Mouse (Mus musculus) MEL (cell line): ENCODE measurements around the gene Tbc1d21. TPM values are rescaled to one million over a fixed set of nuclear protein-coding genes. Genes with fewer than 3 reads are reported as not detected.

Experiments
- DNase-seq: peaks from one replicate; pipeline ENCODE4 v3.0.0; 2011; ENCODE audit warnings: low read depth, low spot score
- H3K27ac ChIP-seq: 2 replicates; pipeline ENCODE4 v1.5.1; 2012; ENCODE audit warnings: low read depth, mild to moderate bottlenecking, control low read depth, low read length, moderate library complexity; ENCODE audit not compliant: control insufficient read depth
- H3K27me3 ChIP-seq, 2 experiments: fragments of 150-350 bp in 1 of 2; sonication (generic) in 1 of 2; 2 replicates each; pipeline ENCODE4 v1.6.1; 2012; ENCODE audit warnings: low read length in 2 of 2, mild to moderate bottlenecking in 2 of 2, improper control_type of control experiment in 1 of 2, moderate library complexity in 1 of 2; ENCODE audit not compliant: insufficient read depth in 2 of 2, control insufficient read depth in 1 of 2
- H3K36me3 ChIP-seq, 2 experiments: 2 replicates each; pipeline ENCODE4 v1.6.1; 2012 to 2014; ENCODE audit warnings: low read length in 2 of 2, improper control_type of control experiment in 1 of 2, inconsistent platforms in 1 of 2, mild to moderate bottlenecking in 1 of 2; ENCODE audit not compliant: insufficient read depth in 2 of 2, control insufficient read depth in 1 of 2
- H3K4me1 ChIP-seq, 2 experiments: fragments of 150-350 bp in 1 of 2; sonication (generic) in 1 of 2; 2 replicates each; pipeline ENCODE4 v1.6.1; 2012; ENCODE audit warnings: low read length in 2 of 2, improper control_type of control experiment in 1 of 2, mild to moderate bottlenecking in 1 of 2; ENCODE audit not compliant: insufficient read depth in 2 of 2, control insufficient read depth in 1 of 2
- H3K4me3 ChIP-seq, 2 experiments: fragments of 150-350 bp in 1 of 2; sonication (generic) in 1 of 2; 2 replicates each; pipeline ENCODE4 v1.5.1; 2012; ENCODE audit warnings: low read depth in 2 of 2, low read length in 2 of 2, mild to moderate bottlenecking in 2 of 2, moderate library complexity in 2 of 2, control low read depth in 1 of 2, improper control_type of control experiment in 1 of 2; ENCODE audit not compliant: control insufficient read depth in 1 of 2, insufficient read depth in 1 of 2
- H3K79me2 ChIP-seq: 2 replicates; pipeline ENCODE4 v1.6.1; 2012; ENCODE audit warnings: mild to moderate bottlenecking, low read length, moderate library complexity; ENCODE audit not compliant: control insufficient read depth, poor library complexity, insufficient read depth
- H3K9ac ChIP-seq: 2 replicates; pipeline ENCODE4 v1.6.1; 2012; ENCODE audit warnings: low read depth, mild to moderate bottlenecking, control low read depth, low read length, moderate library complexity; ENCODE audit not compliant: control insufficient read depth, poor library complexity, severe bottlenecking
- H3K9me3 ChIP-seq: fragments of 150-350 bp; sonication (generic); replicated peaks from 2 replicates; pipeline ENCODE4 v1.6.1; 2012; ENCODE audit warnings: mild to moderate bottlenecking, low read length, improper control_type of control experiment, moderate library complexity; ENCODE audit not compliant: insufficient read depth
- CTCF ChIP-seq, 3 experiments: IDR thresholded peaks in 2 of 3; conservative IDR thresholded peaks in 1 of 3; 2 replicates each; pipeline ENCODE4 v1.5.1; 2011 to 2012; ENCODE audit warnings: low read length in 3 of 3, low read depth in 2 of 3, mild to moderate bottlenecking in 2 of 3, improper control_type of control experiment in 1 of 3, inconsistent platforms in 1 of 3, mixed read lengths in 1 of 3, moderate library complexity in 1 of 3; ENCODE audit not compliant: control insufficient read depth in 1 of 3, insufficient read depth in 1 of 3, poor library complexity in 1 of 3, severe bottlenecking in 1 of 3
- E2F4 ChIP-seq: IDR thresholded peaks from 2 replicates; pipeline ENCODE4 v1.6.1; 2011; ENCODE audit warnings: low read depth, low read length, improper control_type of control experiment, borderline replicate concordance
- ELF1 ChIP-seq: IDR thresholded peaks from 2 replicates; pipeline ENCODE4 v1.6.1; 2014; ENCODE audit warnings: low read depth, mild to moderate bottlenecking, inconsistent platforms, low read length, improper control_type of control experiment, moderate library complexity
- GABPA ChIP-seq: IDR thresholded peaks from 2 replicates; pipeline ENCODE4 v1.6.1; 2012; ENCODE audit warnings: low read depth, mild to moderate bottlenecking, inconsistent platforms, low read length, improper control_type of control experiment, moderate library complexity
- GATA1 ChIP-seq: IDR thresholded peaks from 2 replicates; pipeline ENCODE4 v1.6.1; 2011; ENCODE audit warnings: low read depth, low read length, improper control_type of control experiment
- HCFC1 ChIP-seq: IDR thresholded peaks from 2 replicates; pipeline ENCODE4 v1.6.1; 2012; ENCODE audit warnings: low read depth, mild to moderate bottlenecking, inconsistent platforms, low read length, improper control_type of control experiment, moderate library complexity
- KAT2A ChIP-seq: conservative IDR thresholded peaks from 2 replicates; pipeline ENCODE4 v1.6.1; 2012; ENCODE audit warnings: low read depth, low read length, improper control_type of control experiment, inconsistent platforms
- MAFK ChIP-seq: IDR thresholded peaks from 2 replicates; pipeline ENCODE4 v1.6.1; 2011; ENCODE audit warnings: low read depth, mild to moderate bottlenecking, low read length, improper control_type of control experiment, borderline replicate concordance
- MEF2A ChIP-seq: IDR thresholded peaks from 2 replicates; pipeline ENCODE4 v1.6.1; 2014; ENCODE audit warnings: low read depth, mild to moderate bottlenecking, inconsistent platforms, low read length, improper control_type of control experiment; ENCODE audit not compliant: poor library complexity, insufficient replicate concordance, severe bottlenecking; ENCODE audit errors: extremely low read depth
- MXI1 ChIP-seq: IDR thresholded peaks from 2 replicates; pipeline ENCODE4 v1.6.1; 2011; ENCODE audit warnings: mild to moderate bottlenecking, low read depth, low read length, improper control_type of control experiment
- MYB ChIP-seq: IDR thresholded peaks from 2 replicates; pipeline ENCODE4 v1.6.1; 2011; ENCODE audit warnings: mild to moderate bottlenecking, low read depth, low read length, improper control_type of control experiment
- NELFE ChIP-seq: IDR thresholded peaks from 2 replicates; pipeline ENCODE4 v1.6.1; 2011; ENCODE audit warnings: low read depth, low read length, improper control_type of control experiment
- POLR2A ChIP-seq, 2 experiments: IDR thresholded peaks; 2 replicates each; pipeline ENCODE4 v1.6.1; 2011 to 2012; ENCODE audit warnings: low read length in 2 of 2, mild to moderate bottlenecking in 2 of 2, control low read depth in 1 of 2, improper control_type of control experiment in 1 of 2, low read depth in 1 of 2, moderate library complexity in 1 of 2; ENCODE audit not compliant: control insufficient read depth in 1 of 2, insufficient read depth in 1 of 2, poor library complexity in 1 of 2
- POLR2AphosphoS5 ChIP-seq: IDR thresholded peaks from 2 replicates; pipeline ENCODE4 v1.6.1; 2012; ENCODE audit warnings: low read depth, borderline replicate concordance, mild to moderate bottlenecking, inconsistent platforms, low read length, moderate library complexity, mixed read lengths
- RCOR1 ChIP-seq: IDR thresholded peaks from 2 replicates; pipeline ENCODE4 v1.6.1; 2012; ENCODE audit warnings: low read depth, mild to moderate bottlenecking, inconsistent platforms, low read length, improper control_type of control experiment
- SIN3A ChIP-seq: IDR thresholded peaks from 2 replicates; pipeline ENCODE4 v1.6.1; 2012; ENCODE audit warnings: low read length, improper control_type of control experiment, inconsistent platforms
- SMC3 ChIP-seq: IDR thresholded peaks from 2 replicates; pipeline ENCODE4 v1.6.1; 2011; ENCODE audit warnings: low read depth, low read length, improper control_type of control experiment
- TAL1 ChIP-seq: IDR thresholded peaks from 2 replicates; pipeline ENCODE4 v1.6.1; 2012; ENCODE audit warnings: mild to moderate bottlenecking, inconsistent platforms, low read length, moderate library complexity, mixed read lengths
- TCF12 ChIP-seq: IDR thresholded peaks from 2 replicates; pipeline ENCODE4 v1.6.1; 2014; ENCODE audit warnings: low read depth, mild to moderate bottlenecking, inconsistent platforms, low read length, improper control_type of control experiment, moderate library complexity
- UBTF ChIP-seq: IDR thresholded peaks from 2 replicates; pipeline ENCODE4 v1.6.1; 2012; ENCODE audit warnings: low read depth, mild to moderate bottlenecking, inconsistent platforms, low read length, improper control_type of control experiment, moderate library complexity, borderline replicate concordance; ENCODE audit not compliant: insufficient read depth
- USF2 ChIP-seq, 2 experiments: IDR thresholded peaks; 2 replicates each; pipeline ENCODE4 v1.6.1; 2011 to 2012; ENCODE audit warnings: improper control_type of control experiment in 2 of 2, low read length in 2 of 2, borderline replicate concordance in 1 of 2, inconsistent platforms in 1 of 2, low read depth in 1 of 2, mild to moderate bottlenecking in 1 of 2; ENCODE audit not compliant: insufficient read depth in 1 of 2
- ZC3H11A ChIP-seq: IDR thresholded peaks from 2 replicates; pipeline ENCODE4 v1.6.1; 2012; ENCODE audit warnings: low read depth, mild to moderate bottlenecking, inconsistent platforms, low read length, improper control_type of control experiment
- polyA plus RNA-seq, 2 experiments: library from polyadenylated mRNA; stranded (reverse) in 1 of 2; unstranded in 1 of 2; fragments of >175 nt in 1 of 2; fragments of >200 nt in 1 of 2; gene quantifications; 2 replicates each; pipeline versions ENCODE4 v1.2.1 to v1.2.4; 2012; ENCODE audit warnings: low replicate concordance in 2 of 2, low read depth in 1 of 2; ENCODE audit not compliant: insufficient read length in 2 of 2, insufficient read depth in 1 of 2, missing spikeins in 1 of 2
- total RNA-seq: library from RNA; depleted of rRNA; stranded (reverse); fragments of 300-350 nt; gene quantifications from 2 replicates; pipeline ENCODE4 v1.2.3, GENCODE M21; 2012

Gene Tbc1d21
- total and polyA plus RNA-seq, 3 experiments: 0.13 TPM; not detected in 2

- Histone ChIP-seq H3K27me3 (peaks cover 2 to 3% of the 10 kb centered on the region in 2 experiments; a peak in 2 of 4 replicates), H3K36me3 (no peaks in the 10 kb centered on the region), H3K4me1 (no peaks in the 10 kb centered on the region), H3K9me3 (no peaks in the 10 kb centered on the region), H3K79me2 (no peaks in the 10 kb centered on the region), H3K4me3 (no peak within 1 kb of the TSS), H3K9ac (no peak within 1 kb of the TSS), H3K27ac (no peak within 1 kb of the TSS)
- no peak for DNase-seq
- TF ChIP-seq RCOR1: no peak
- TF ChIP-seq HCFC1: no peak
- no peak for TF ChIP-seq UBTF
- no peak for TF ChIP-seq TAL1
- no peak for TF ChIP-seq ZC3H11A
- TF ChIP-seq SIN3A: no peak
- no peak for TF ChIP-seq MXI1
- no peak for TF ChIP-seq GATA1
- no peak for TF ChIP-seq SMC3
- no peak for TF ChIP-seq POLR2AphosphoS5
- TF ChIP-seq CTCF (IDR thresholded peaks at IDR 0.05 in 2 of 3, conservative IDR thresholded peaks at IDR 0.05 in 1 of 3; ENCODE audit: control insufficient read depth in 1 of 3, insufficient read depth in 1 of 3, low read depth in 2 of 3, low read length in 3 of 3, poor library complexity in 1 of 3, severe bottlenecking in 1 of 3): no peak
- TF ChIP-seq GABPA: no peak
These were observed 57.3 kb downstream of the Tbc1d21 start, which contains the start of gene Loxl1 for GRCm38 (mm10) chr9:58312944-58313359. Gene Loxl1, minus strand, starts transcription at chr9:58313186.

- Histone ChIP-seq H3K4me3 (no peak overlapping the region), H3K36me3 (no peaks in the 10 kb centered on the region), H3K27me3 (peaks cover 2 to 3% of the 10 kb centered on the region in 2 experiments; a peak in 2 of 4 replicates), H3K27ac (no peak overlapping the region), H3K79me2 (no peaks in the 10 kb centered on the region)
- DNase-seq: no peak
- TF ChIP-seq ELF1 (no peak), POLR2A (IDR thresholded peaks at IDR 0.05; ENCODE audit: control insufficient read depth in 1 of 2, insufficient read depth in 1 of 2, low read depth in 1 of 2, low read length in 2 of 2, poor library complexity in 1 of 2) (no peak), TCF12 (no peak), E2F4 (no peak), NELFE (no peak), SIN3A (no peak), MAFK (no peak), ZC3H11A (no peak), MYB (no peak), RCOR1 (no peak), USF2 (IDR thresholded peaks at IDR 0.05; ENCODE audit: borderline replicate concordance in 1 of 2, insufficient read depth in 1 of 2, low read depth in 1 of 2, low read length in 2 of 2) (no peak), MEF2A (no peak), KAT2A (no peak)
- TF ChIP-seq, all 39 proteins: peak for 0
- Histone ChIP-seq H3K9me3 (no peaks in the 10 kb centered on the region), H3K4me1 (no peaks in the 10 kb centered on the region; a peak in 1 of 4 replicates), H3K9ac (no peak overlapping the region)
These were observed 57.9 kb downstream of the Tbc1d21 start for GRCm38 (mm10) chr9:58312196-58312943.
